Mouse (Mus musculus) testis, adult 2 months (tissue): ENCODE results near the gene Phox2b. TPM values are rescaled to one million over a fixed set of nuclear protein-coding genes. Genes with fewer than 3 reads are reported as not detected.

Experiments
- H3K27ac ChIP-seq: fragments of 200-500 bp; 2 replicates; pipeline ENCODE4 v1.5.1; 2012; ENCODE audit warnings: low read depth, low read length; ENCODE audit not compliant: control insufficient read depth, insufficient read depth
- H3K27me3 ChIP-seq: fragments of 200-500 bp; 2 replicates; pipeline ENCODE4 v1.6.1; 2012; ENCODE audit warnings: mild to moderate bottlenecking, low read length, moderate library complexity; ENCODE audit not compliant: control insufficient read depth, insufficient read depth
- H3K36me3 ChIP-seq: fragments of 200-500 bp; 2 replicates; pipeline ENCODE4 v1.6.1; 2012; ENCODE audit warnings: mild to moderate bottlenecking, low read length; ENCODE audit not compliant: control insufficient read depth, insufficient read depth
- H3K4me1 ChIP-seq: fragments of 200-500 bp; 2 replicates; pipeline ENCODE4 v1.6.1; 2012; ENCODE audit warnings: low read length; ENCODE audit not compliant: control insufficient read depth, insufficient read depth
- H3K4me3 ChIP-seq: fragments of 200-500 bp; 2 replicates; pipeline ENCODE4 v1.5.1; 2012; ENCODE audit warnings: low read depth, mild to moderate bottlenecking, low read length, moderate library complexity, mixed read lengths; ENCODE audit not compliant: control insufficient read depth
- CTCF ChIP-seq: fragments of 200-500 bp; IDR thresholded peaks from 2 replicates; pipeline ENCODE4 v1.5.1; 2012; ENCODE audit warnings: low read depth, mild to moderate bottlenecking, inconsistent platforms, low read length, moderate library complexity; ENCODE audit not compliant: control insufficient read depth, insufficient read depth, insufficient replicate concordance
- POLR2A ChIP-seq: fragments of 200-500 bp; IDR thresholded peaks from 2 replicates; pipeline ENCODE4 v1.6.1; 2012; ENCODE audit warnings: low read depth, mild to moderate bottlenecking, inconsistent platforms, low read length, moderate library complexity; ENCODE audit not compliant: control insufficient read depth
- polyA plus RNA-seq: library from polyadenylated mRNA; depleted of rRNA; stranded (reverse); fragments of >200 nt; gene quantifications from 2 replicates; pipeline ENCODE4 v1.2.3, GENCODE M21; 2012; rRNA removed

Gene Phox2b
- polyA plus RNA-seq = not detected in 2 replicates

DNA sequence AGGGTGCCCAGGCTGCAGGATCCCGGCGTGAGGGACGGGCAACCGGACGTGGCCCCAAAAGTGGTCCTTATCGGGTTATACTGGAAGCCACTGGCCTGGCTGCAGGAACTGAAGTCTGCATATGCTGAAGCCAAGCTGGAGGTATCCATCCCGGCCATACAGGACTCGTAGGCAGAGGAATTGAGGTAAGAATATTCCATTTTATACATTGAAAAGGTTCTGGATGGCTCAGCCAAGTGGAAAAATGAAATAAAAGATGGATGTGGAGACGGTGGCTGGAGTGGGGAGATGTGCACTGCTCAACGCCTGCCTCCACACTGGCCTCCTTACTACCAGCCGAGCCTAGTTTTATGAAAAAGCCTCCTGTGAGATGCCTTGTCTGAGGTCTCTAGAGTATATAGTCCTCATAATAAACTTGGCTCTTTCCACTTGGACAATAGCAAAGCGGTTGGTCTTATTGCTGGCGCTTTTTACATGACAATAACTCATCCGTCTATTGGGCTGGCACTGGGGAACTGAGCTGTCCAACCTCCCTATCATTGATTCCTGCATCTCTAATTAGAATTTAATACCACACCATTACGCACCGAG lies at the start of gene Phox2b:
TSS of gene Phox2b (minus strand) at position 569 of the 591 bp plus-strand sequence.
- Histone ChIP-seq H3K27me3 (peaks cover 17% of the 10 kb centered on the region), H3K4me1 (peaks cover 7% of the 10 kb centered on the region), H3K36me3 (no peaks in the 10 kb centered on the region), H3K27ac (no peak within 1 kb of the TSS), H3K4me3 (no peak within 1 kb of the TSS)
- TF ChIP-seq POLR2A (no peak), CTCF (no peak)

DNA sequence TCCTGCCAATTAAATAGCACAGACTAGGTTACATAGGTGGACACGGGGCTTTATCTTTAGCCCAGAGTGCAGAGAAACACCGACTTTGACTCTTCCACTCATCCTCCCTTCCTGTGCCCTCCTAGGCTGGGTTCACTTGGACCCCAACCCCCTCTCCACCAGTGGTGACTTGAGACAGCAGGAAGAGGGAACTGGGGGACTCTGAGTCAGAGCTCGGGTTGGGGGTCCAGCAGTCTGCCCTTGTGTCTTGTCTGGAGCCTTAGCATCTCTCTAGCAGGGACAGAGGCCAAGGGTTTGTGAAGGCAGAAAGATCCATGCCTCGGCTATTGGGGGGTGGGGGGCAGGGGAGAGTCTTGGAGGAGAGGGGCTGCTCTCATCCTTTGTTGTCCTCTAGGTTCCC lies 43.5 kb upstream of the Phox2b start:
- Histone ChIP-seq H3K4me1 (no peaks in the 10 kb centered on the region), H3K27me3 (no peaks in the 10 kb centered on the region)
- no peak for TF ChIP-seq CTCF
- TF ChIP-seq POLR2A = no peak

DNA sequence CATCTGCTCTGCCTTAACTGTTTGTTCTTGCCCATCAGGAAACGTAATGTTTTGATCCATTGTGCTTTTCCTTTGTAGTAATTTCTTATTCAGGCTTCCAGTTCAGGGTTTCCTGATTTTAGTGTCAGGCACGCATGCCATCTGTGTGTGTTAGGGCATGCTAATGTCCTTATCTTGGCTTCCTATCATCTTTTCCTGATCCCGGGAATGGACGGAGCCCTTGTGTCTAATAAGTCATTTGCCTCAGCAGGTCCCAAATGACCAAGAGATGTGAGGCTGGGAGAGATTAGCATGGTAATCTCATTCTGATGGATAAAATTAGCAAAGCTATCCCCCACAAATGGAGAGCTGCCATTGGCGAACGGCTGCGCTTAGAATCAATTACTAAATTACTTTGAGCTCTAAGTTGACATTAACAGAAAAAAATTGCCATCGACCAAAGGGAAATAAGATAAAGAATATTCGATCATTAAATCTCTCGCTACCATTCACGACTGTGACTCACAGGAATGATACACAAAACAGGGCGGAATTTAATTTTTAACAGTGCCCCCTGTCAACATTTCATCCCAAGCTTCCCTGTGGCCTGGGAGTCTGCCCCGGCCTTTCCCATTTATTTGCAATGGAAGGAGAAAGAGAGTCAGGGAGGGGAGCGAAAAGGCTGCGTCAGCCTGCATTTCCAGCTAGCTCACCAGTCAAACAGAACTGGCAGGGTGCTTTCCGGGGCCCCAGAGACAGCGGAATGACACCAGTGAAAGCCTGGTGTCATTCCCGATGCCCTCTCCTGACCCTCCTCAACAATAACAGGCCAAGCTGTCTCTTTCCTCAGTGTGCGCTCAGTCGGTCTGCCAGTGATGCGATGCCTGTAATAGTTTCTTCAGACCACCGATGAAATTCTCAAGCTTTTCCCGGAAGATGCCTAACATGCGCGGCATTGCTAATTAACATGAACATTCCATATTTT lies 40.2 kb upstream of the Phox2b start:
- H3K27me3 ChIP-seq = no peaks in the 10 kb centered on the region

More for the DNA sequence above, 43.5 kb upstream of the Phox2b start:
- Histone ChIP-seq H3K27ac (no peak overlapping the region), H3K4me3 (no peak overlapping the region), H3K36me3 (no peaks in the 10 kb centered on the region)

DNA sequence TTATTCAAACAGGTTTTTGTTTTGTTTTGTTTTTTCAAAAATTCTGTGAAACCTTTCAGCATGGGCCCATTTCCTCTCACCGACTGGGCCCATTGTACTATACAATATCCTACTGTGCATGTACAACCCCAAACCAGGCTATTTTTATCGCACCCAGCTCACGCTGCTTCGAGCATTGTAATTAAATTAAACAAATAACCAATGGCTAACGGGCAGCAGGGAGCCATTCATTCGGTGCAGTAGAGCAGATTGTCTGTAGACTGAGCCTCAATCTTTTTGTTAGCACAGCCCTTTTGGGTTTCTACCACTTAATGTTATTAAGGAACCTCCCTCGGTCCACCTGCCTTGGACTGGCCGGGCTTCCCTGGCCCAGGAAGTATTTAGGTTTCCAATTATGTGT lies 39.5 kb upstream of the Phox2b start:
- Histone ChIP-seq H3K27me3 (no peaks in the 10 kb centered on the region), H3K36me3 (no peaks in the 10 kb centered on the region), H3K4me3 (no peak overlapping the region), H3K4me1 (no peaks in the 10 kb centered on the region), H3K27ac (no peak overlapping the region)
- TF ChIP-seq CTCF (no peak), POLR2A (no peak)

More for the DNA sequence above, 40.2 kb upstream of the Phox2b start:
- Histone ChIP-seq H3K4me3 (no peak overlapping the region), H3K4me1 (no peaks in the 10 kb centered on the region), H3K36me3 (no peaks in the 10 kb centered on the region), H3K27ac (no peak overlapping the region)
- no peak for TF ChIP-seq CTCF
- no peak for TF ChIP-seq POLR2A

DNA sequence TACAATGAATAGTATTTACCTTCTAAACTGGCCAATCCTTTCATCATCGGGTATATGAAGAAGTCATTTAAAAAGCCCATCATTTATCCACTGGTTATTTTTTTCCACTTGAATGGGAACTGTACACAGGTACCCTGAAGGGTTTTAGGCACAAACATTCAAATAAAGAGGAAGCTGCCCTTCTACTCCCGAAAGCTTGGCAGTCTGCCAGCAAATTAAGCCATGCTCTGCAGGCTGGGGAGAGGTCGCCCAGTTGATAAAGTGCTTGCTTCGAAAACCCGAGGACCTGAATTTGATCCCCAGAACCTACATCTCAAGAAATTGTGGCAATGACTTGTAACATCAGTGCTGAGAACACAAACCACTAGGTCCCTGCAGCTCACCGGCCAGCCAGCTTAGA lies 35.6 kb upstream of the Phox2b start:
- Histone ChIP-seq H3K27me3 (no peaks in the 10 kb centered on the region), H3K36me3 (no peaks in the 10 kb centered on the region), H3K4me3 (no peak overlapping the region), H3K4me1 (no peaks in the 10 kb centered on the region), H3K27ac (no peak overlapping the region)
- TF ChIP-seq POLR2A (no peak), CTCF (no peak)

DNA sequence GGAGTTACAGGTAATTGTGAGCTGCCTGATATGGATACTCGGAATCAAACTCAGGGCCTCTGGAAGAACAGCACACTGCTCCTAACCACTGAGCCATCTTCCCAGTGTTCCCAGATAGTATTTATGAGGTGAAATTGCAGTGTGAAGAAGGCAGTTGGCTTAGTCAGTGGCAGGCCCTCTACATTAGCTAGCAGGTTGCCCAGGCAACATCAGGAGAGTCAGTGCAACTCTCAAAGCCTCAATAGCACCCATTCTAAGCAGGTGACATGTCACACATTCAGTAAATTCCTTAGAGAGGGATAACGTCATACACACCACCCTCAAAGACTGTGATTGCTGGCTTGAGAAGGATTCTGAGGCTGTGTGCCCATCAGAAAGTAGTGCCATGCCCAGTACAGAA lies 32.6 kb upstream of the Phox2b start:
- H3K27ac ChIP-seq = no peak overlapping the region
- TF ChIP-seq CTCF = no peak
- no peak for TF ChIP-seq POLR2A
- no peaks in the 10 kb centered on the region for H3K27me3 ChIP-seq
- no peaks in the 10 kb centered on the region for H3K4me1 ChIP-seq
- no peak overlapping the region for H3K4me3 ChIP-seq
- no peaks in the 10 kb centered on the region for H3K36me3 ChIP-seq

DNA sequence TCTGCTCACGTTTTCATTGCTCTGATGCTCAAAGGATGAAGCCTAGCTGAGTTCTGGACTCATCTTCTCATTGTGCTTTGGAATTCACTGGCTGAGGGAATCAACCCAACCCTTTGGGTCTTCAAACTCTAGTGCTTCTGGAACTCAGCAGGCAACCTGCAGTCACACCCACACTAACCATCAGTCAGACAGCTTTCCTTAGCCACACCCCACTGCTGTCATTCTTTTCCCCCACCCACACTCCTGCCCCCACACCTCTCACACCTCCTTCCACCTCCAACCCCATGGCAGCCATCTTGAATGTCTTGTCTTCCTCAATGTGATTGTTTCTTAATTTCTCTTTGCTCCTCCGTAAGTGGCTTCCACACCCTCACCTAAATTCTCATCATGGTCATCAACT lies 7.2 kb upstream of the Phox2b start:
- TF ChIP-seq POLR2A = no peak
- no peak for TF ChIP-seq CTCF
- Histone ChIP-seq H3K27me3 (peaks cover 3% of the 10 kb centered on the region; the same call in 1 of the 2 replicates), H3K4me1 (no peaks in the 10 kb centered on the region; the same call in 1 of the 2 replicates), H3K36me3 (no peaks in the 10 kb centered on the region), H3K4me3 (no peak overlapping the region), H3K27ac (no peak overlapping the region)
